Mouse (Mus musculus) G1E (cell line): ENCODE data around the gene Itga1. TPM values are rescaled to one million over a fixed set of nuclear protein-coding genes. Genes with fewer than 3 reads are reported as not detected.

ENCODE experiments used
- ATAC-seq: 2 replicates; pipeline ENCODE4 v1.8.0; 2016; ENCODE audit warnings: mild to moderate bottlenecking; ENCODE audit not compliant: insufficient number of reproducible peaks, poor library complexity, low FRiP score, severe bottlenecking; ENCODE audit errors: extremely low read depth
- DNase-seq: peaks from one replicate; pipeline ENCODE4 v3.0.0; 2012; ENCODE audit warnings: low spot score
- H3K27me3 ChIP-seq: 2 replicates; pipeline ENCODE4 v1.6.1; 2012; ENCODE audit warnings: mild to moderate bottlenecking, low read length, inconsistent platforms; ENCODE audit not compliant: insufficient read depth
- H3K36me3 ChIP-seq: replicated peaks from 2 replicates; pipeline ENCODE3; 2012; ENCODE audit warnings: mild to moderate bottlenecking, inconsistent platforms
- H3K4me1 ChIP-seq: 2 replicates; pipeline ENCODE4 v1.6.1; 2012; ENCODE audit warnings: low read depth, low read length, inconsistent platforms, mixed read lengths; ENCODE audit not compliant: insufficient read depth
- H3K4me3 ChIP-seq: 2 replicates; pipeline ENCODE4 v1.5.1; 2012; ENCODE audit warnings: low read depth, mild to moderate bottlenecking, inconsistent platforms, low read length, moderate library complexity, mixed read lengths
- H3K9me3 ChIP-seq: replicated peaks from 2 replicates; pipeline ENCODE4 v1.6.1; 2012; ENCODE audit warnings: inconsistent platforms
- CTCF ChIP-seq: IDR thresholded peaks from 2 replicates; pipeline ENCODE4 v1.5.1; 2012; ENCODE audit warnings: low read depth, low read length, inconsistent platforms, mixed read lengths
- GATA1 ChIP-seq: IDR thresholded peaks from 2 replicates; pipeline ENCODE4 v1.6.1; 2012; ENCODE audit warnings: borderline replicate concordance, low read length, inconsistent platforms, mixed read lengths
- GATA2 ChIP-seq: IDR thresholded peaks from 2 replicates; pipeline ENCODE4 v1.6.1; 2012; ENCODE audit warnings: low read depth, low read length, inconsistent platforms, borderline replicate concordance
- POLR2AphosphoS5 ChIP-seq: IDR thresholded peaks from 2 replicates; pipeline ENCODE4 v1.6.1; 2012; ENCODE audit warnings: low read depth, low read length, inconsistent platforms; ENCODE audit not compliant: insufficient replicate concordance
- TAL1 ChIP-seq: conservative IDR thresholded peaks from 2 replicates; pipeline ENCODE4 v1.6.1; 2012; ENCODE audit warnings: low read depth, low read length, inconsistent platforms, mixed read lengths
- polyA plus RNA-seq: library from polyadenylated mRNA; stranded (reverse); fragments of >175 nt; gene quantifications from 2 replicates; pipeline ENCODE4 v1.2.3, GENCODE M21; 2012
- total RNA-seq, 2 experiments: library from RNA; stranded (forward) in 1 of 2; stranded (reverse) in 1 of 2; fragments of 200-1000 nt in 1 of 2; fragments of >200 nt in 1 of 2; fragmentation: Nextera tagmentation in 1 of 2; gene quantifications; 2 replicates each; pipeline ENCODE4 v1.2.3; 2014 to 2017

Gene Itga1
- total RNA-seq (2014; fragmentation: Nextera tagmentation) = 0.05 TPM in 1 of 2 replicates, not detected in the other
- total RNA-seq (2017) = 0.12 and 0.44 TPM in 2 replicates
- not detected in 2 replicates for polyA plus RNA-seq

GRCm38 (mm10) chr13:115101355-115102191 is at the start of gene Itga1, which contains the start of gene Gm49395:
Gene Itga1 (minus strand): TSS chr13:115101964.
Gene Gm49395 (minus strand): TSS chr13:115101921.
- Histone ChIP-seq H3K4me1 (no peaks in the 10 kb centered on the region), H3K36me3 (no peaks in the 10 kb centered on the region), H3K27me3 (peaks cover 38% of the 10 kb centered on the region), H3K9me3 (no peaks in the 10 kb centered on the region), H3K4me3 (no peak within 1 kb of the TSS)
- no peak for TF ChIP-seq CTCF
- DNase-seq = no peak
- no peak for ATAC-seq

GRCm38 (mm10) chr13:115150602-115151001 is 48.8 kb upstream of the Itga1 start:
- H3K9me3 ChIP-seq = no peaks in the 10 kb centered on the region
- H3K4me3 ChIP-seq = no peak overlapping the region

GRCm38 (mm10) chr13:115149849-115150248 is 48.1 kb upstream of the Itga1 start:
- Histone ChIP-seq H3K4me3 (no peak overlapping the region), H3K27me3 (no peaks in the 10 kb centered on the region), H3K9me3 (no peaks in the 10 kb centered on the region), H3K4me1 (no peaks in the 10 kb centered on the region), H3K36me3 (no peaks in the 10 kb centered on the region)
- DNase-seq = no peak
- no peak for ATAC-seq
- TF ChIP-seq TAL1 = no peak
- TF ChIP-seq GATA1 = no peak
- no peak for TF ChIP-seq GATA2
- no peak for TF ChIP-seq CTCF
- TF ChIP-seq POLR2AphosphoS5 = no peak

More at GRCm38 (mm10) chr13:115150602-115151001, 48.8 kb upstream of the Itga1 start:
- H3K36me3 ChIP-seq = no peaks in the 10 kb centered on the region
- H3K4me1 ChIP-seq = no peaks in the 10 kb centered on the region
- DNase-seq (no peak), ATAC-seq (no peak)
- H3K27me3 ChIP-seq = no peaks in the 10 kb centered on the region
- TF ChIP-seq GATA2 = no peak
- no peak for TF ChIP-seq POLR2AphosphoS5

- Histone ChIP-seq H3K4me3 (no peak overlapping the region), H3K9me3 (no peaks in the 10 kb centered on the region), H3K4me1 (no peaks in the 10 kb centered on the region), H3K27me3 (no peaks in the 10 kb centered on the region), H3K36me3 (no peaks in the 10 kb centered on the region)
- DNase-seq = no peak
- TF ChIP-seq POLR2AphosphoS5 (no peak), GATA2 (no peak), CTCF (no peak), GATA1 (no peak), TAL1 (no peak)
- ATAC-seq = no peak
Observed at GRCm38 (mm10) chr13:115143575-115143974, 41.8 kb upstream of the Itga1 start.

- no peaks in the 10 kb centered on the region for H3K27me3 ChIP-seq
- no peaks in the 10 kb centered on the region for H3K9me3 ChIP-seq
- ATAC-seq = no peak
- H3K4me1 ChIP-seq = no peaks in the 10 kb centered on the region
- H3K36me3 ChIP-seq = no peaks in the 10 kb centered on the region
- no peak overlapping the region for H3K4me3 ChIP-seq
- TF ChIP-seq GATA2 = no peak
- no peak for TF ChIP-seq POLR2AphosphoS5
- no peak for TF ChIP-seq GATA1
- no peak for TF ChIP-seq CTCF
- no peak for TF ChIP-seq TAL1
- DNase-seq = no peak
Observed at GRCm38 (mm10) chr13:115142066-115142465, 40.3 kb upstream of the Itga1 start.

GRCm38 (mm10) chr13:115138513-115138912 is 36.7 kb upstream of the Itga1 start:
- Histone ChIP-seq H3K9me3 (no peaks in the 10 kb centered on the region), H3K4me3 (no peak overlapping the region), H3K27me3 (no peaks in the 10 kb centered on the region), H3K4me1 (no peaks in the 10 kb centered on the region), H3K36me3 (no peaks in the 10 kb centered on the region)
- TF ChIP-seq POLR2AphosphoS5 = no peak
- TF ChIP-seq GATA2 = no peak
- no peak for TF ChIP-seq GATA1
- TF ChIP-seq TAL1 = no peak
- TF ChIP-seq CTCF = no peak
- no peak for ATAC-seq
- no peak for DNase-seq

- Histone ChIP-seq H3K36me3 (no peaks in the 10 kb centered on the region), H3K27me3 (no peaks in the 10 kb centered on the region), H3K4me3 (no peak overlapping the region), H3K4me1 (no peaks in the 10 kb centered on the region), H3K9me3 (no peaks in the 10 kb centered on the region)
- TF ChIP-seq POLR2AphosphoS5 (no peak), CTCF (no peak), TAL1 (no peak), GATA2 (no peak), GATA1 (no peak)
- DNase-seq = no peak
- no peak for ATAC-seq
Observed at GRCm38 (mm10) chr13:115136761-115137160, 35.0 kb upstream of the Itga1 start.
